Comparison of ENCODE assay signal across 19 mouse cellular contexts in the genomic region with DNA sequence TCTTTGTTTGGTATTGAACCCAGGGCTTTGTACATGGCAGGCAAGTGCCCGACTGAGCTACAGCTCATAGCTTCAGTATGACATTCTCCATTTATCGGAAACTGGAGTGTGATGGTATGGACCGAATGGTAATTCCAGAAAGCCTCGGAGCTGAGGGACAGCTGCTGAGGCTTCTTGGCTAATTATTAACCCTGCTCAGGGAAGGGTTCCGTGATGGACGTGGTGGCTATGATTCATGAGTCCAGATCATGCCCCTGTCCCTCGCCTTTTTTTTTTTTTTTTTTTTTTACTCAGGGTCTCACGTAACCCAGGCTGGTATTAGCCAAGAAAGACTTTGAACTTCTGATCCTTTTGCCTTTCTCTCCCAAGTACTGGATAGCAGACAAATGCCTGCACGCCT. TPM values are rescaled to one million over a fixed set of nuclear protein-coding genes. Genes with fewer than 3 reads are reported as not detected.
DNase-seq lines count a peak whose midpoint lies in the region; ATAC-seq and TF ChIP-seq lines count a peak whose summit lies in the region.
"Had no signal": no experiment of that assay in that cellular context is flagged by ENCODE, and none has a peak within 500 bp of the region (broad histone marks: within the 10 kb centered on the region; RNA-seq: fewer than 3 reads in every experiment).

No protein-coding gene starts in this region.

- TF ChIP-seq CTCF in thymus, adult 2 months (IDR thresholded peaks at IDR 0.05; ENCODE audit: borderline replicate concordance, control insufficient read depth, extremely low read depth, insufficient read depth, low read length, poor library complexity) = no peak

- TF ChIP-seq POLR2A in thymus, adult 2 months (IDR thresholded peaks at IDR 0.05; ENCODE audit: control insufficient read depth, extremely low read depth, insufficient read depth, low read length, poor library complexity) = no peak

- DNase-seq in kidney, postnatal 25 days = no peak
- no peak for DNase-seq in thymus, adult 2 months
- DNase-seq in thymus, postnatal 0 days (ENCODE audit: low spot score) = no peak
- DNase-seq in yolk sac, embryonic 10.5 days (ENCODE audit: low spot score) = peak; percentile 79
- DNase-seq in spleen, adult 12 weeks (ENCODE audit: low spot score) = no peak
- DNase-seq: adrenal gland, adult 2 months; cerebellum, postnatal 10 days; gastrocnemius, postnatal 14 days; heart, postnatal 10 days; lung, adult 18-20 months; lung, postnatal 4 days; right cerebral cortex, postnatal 14 days had no signal

- no peaks in the 10 kb centered on the region for H3K36me3 ChIP-seq in kidney, embryonic 16.5 days (ENCODE audit: insufficient read depth, low read length)
- no peaks in the 10 kb centered on the region for H3K36me3 ChIP-seq in thymus, adult 2 months (ENCODE audit: control insufficient read depth, insufficient read depth, low read length)
- no peaks in the 10 kb centered on the region for H3K36me3 ChIP-seq in limb, embryonic 12.5 days
- H3K36me3 ChIP-seq: forebrain, embryonic 12.5 days; neural tube, embryonic 13.5 days had no signal

- H3K9ac ChIP-seq in kidney, embryonic 16.5 days (replicated peaks; ENCODE audit: low read length) = no peak overlapping the region
- no peak overlapping the region for H3K9ac ChIP-seq in limb, embryonic 12.5 days (replicated peaks)
- H3K9ac ChIP-seq: forebrain, embryonic 12.5 days; hindbrain, embryonic 14.5 days; neural tube, embryonic 13.5 days had no signal

- no peak for ATAC-seq in kidney, embryonic 16.5 days (ENCODE audit: low FRiP score, low TSS enrichment)
- no peak for ATAC-seq in limb, embryonic 12.5 days (ENCODE audit: insufficient number of reproducible peaks, insufficient read depth, low FRiP score, low TSS enrichment, low read depth)
- no peak for ATAC-seq in frontal cortex, adult (ENCODE audit: low TSS enrichment)

- H3K4me2 ChIP-seq in kidney, embryonic 16.5 days (replicated peaks; ENCODE audit: low read depth, low read length) = 0 out of 2 replicates have a peak overlapping the region, but pooled peaks have one; percentile 29
- H3K4me2 ChIP-seq in limb, embryonic 12.5 days = no peak overlapping the region
- H3K4me2 ChIP-seq: forebrain, embryonic 12.5 days; hindbrain, embryonic 14.5 days; midbrain, embryonic 11.5 days; neural tube, embryonic 13.5 days had no signal

- no peaks in the 10 kb centered on the region for H3K9me3 ChIP-seq in kidney, embryonic 16.5 days (ENCODE audit: low read length)
- H3K9me3 ChIP-seq in limb, embryonic 12.5 days = no peaks in the 10 kb centered on the region
- H3K9me3 ChIP-seq: forebrain, embryonic 12.5 days; neural tube, embryonic 13.5 days had no signal

- 64% methylated on average over 9 of the region's 9 CpGs for WGBS in kidney, embryonic 16.5 days
- WGBS in thymus, adult 2 months = 89% methylated on average over 9 of the region's 9 CpGs
- WGBS in limb, embryonic 12.5 days = 85% methylated on average over 9 of the region's 9 CpGs

- H3K27ac ChIP-seq in kidney, embryonic 16.5 days (ENCODE audit: low read length) = peak overlapping the region; percentile 68; the same call in 1 of the 2 replicates
- H3K27ac ChIP-seq in thymus, adult 2 months (ENCODE audit: control insufficient read depth, insufficient read depth, low read length) = peak overlapping the region; percentile 74
- peak overlapping the region; percentile 17; the same call in 1 of the 2 replicates for H3K27ac ChIP-seq in limb, embryonic 12.5 days
- H3K27ac ChIP-seq: forebrain, embryonic 12.5 days had no signal

- no peaks in the 10 kb centered on the region for H3K27me3 ChIP-seq in kidney, embryonic 16.5 days (ENCODE audit: insufficient read depth, low read length)
- no peaks in the 10 kb centered on the region for H3K27me3 ChIP-seq in thymus, adult 2 months (ENCODE audit: control insufficient read depth, insufficient read depth, low read length)
- no peaks in the 10 kb centered on the region for H3K27me3 ChIP-seq in limb, embryonic 12.5 days
- H3K27me3 ChIP-seq: forebrain, embryonic 12.5 days; neural tube, embryonic 13.5 days had no signal

- H3K4me3 ChIP-seq in kidney, embryonic 16.5 days (ENCODE audit: low read length) = no peak overlapping the region
- no peak overlapping the region for H3K4me3 ChIP-seq in thymus, adult 2 months (ENCODE audit: control insufficient read depth, insufficient read depth, low read length)
- H3K4me3 ChIP-seq in limb, embryonic 12.5 days (replicated peaks) = no peak overlapping the region
- H3K4me3 ChIP-seq: forebrain, embryonic 12.5 days; neural tube, embryonic 13.5 days had no signal

- peaks cover 26% of the 10 kb centered on the region for H3K4me1 ChIP-seq in kidney, embryonic 16.5 days (ENCODE audit: insufficient read depth, low read length)
- peaks cover 30% of the 10 kb centered on the region for H3K4me1 ChIP-seq in thymus, adult 2 months (replicated peaks; ENCODE audit: control insufficient read depth, insufficient read depth, low read length)
- H3K4me1 ChIP-seq in limb, embryonic 12.5 days (replicated peaks) = peaks cover 36% of the 10 kb centered on the region

RNA-seq across cellular contexts. Expression of a gene that starts 3.1 kb away (rescaled TPM):
- polyA plus RNA-seq in kidney, embryonic 16.5 days (2015; fragmentation: Nextera tagmentation; extraction: Ambion mirVana) = 1,506 and 1,750 TPM in 2 replicates
- polyA plus RNA-seq in thymus, adult 2 months (2012; rRNA removed) = 177 and 186 TPM in 2 replicates
- polyA plus RNA-seq in thymus, postnatal 0 days (2015; fragmentation: Nextera tagmentation; extraction: Ambion mirVana) = 2,490 and 2,753 TPM in 2 replicates
- 3,675 and 3,954 TPM in 2 replicates for polyA plus RNA-seq in limb, embryonic 12.5 days (2016; fragmentation: Nextera tagmentation; extraction: Ambion mirVana)

Comparison
In these comparisons a context has a peak if more than half of its experiments do, and no peak if none do; other contexts are left out.
1. H3K27ac ChIP-seq: peak in every context shown above with its lines; median percentile 74 in thymus, adult 2 months; 68 in kidney, embryonic 16.5 days; 17 in limb, embryonic 12.5 days.